Mouse (Mus musculus) thymus, adult 2 months (tissue): ENCODE measurements at regions not wholly inside any gene's neighbourhood (a gene's known extent, or its start where the extent isn't known, plus 50 kb on each side); places are given as distances from the start of the nearest gene placed in this dataset.

Experiments used
- CTCF ChIP-seq: fragments of 200-500 bp; IDR thresholded peaks from 2 replicates; pipeline ENCODE4 v1.5.1; 2012; ENCODE audit warnings: mild to moderate bottlenecking, control low read depth, low read length, moderate library complexity, borderline replicate concordance; ENCODE audit not compliant: control insufficient read depth, poor library complexity, insufficient read depth; ENCODE audit errors: extremely low read depth
- POLR2A ChIP-seq: fragments of 200-500 bp; IDR thresholded peaks from 2 replicates; pipeline ENCODE4 v1.6.1; 2012; ENCODE audit warnings: mild to moderate bottlenecking, low read length, control low read depth, moderate library complexity; ENCODE audit not compliant: control insufficient read depth, poor library complexity, insufficient read depth; ENCODE audit errors: extremely low read depth

GRCm38 (mm10) chr13:101202565-101203313, 369.5 kb upstream of the Slc30a5 start:
- TF ChIP-seq CTCF: no peak
- TF ChIP-seq POLR2A: no peak
